ENCODE assay signal across 7 mouse cellular contexts in the genomic region with DNA sequence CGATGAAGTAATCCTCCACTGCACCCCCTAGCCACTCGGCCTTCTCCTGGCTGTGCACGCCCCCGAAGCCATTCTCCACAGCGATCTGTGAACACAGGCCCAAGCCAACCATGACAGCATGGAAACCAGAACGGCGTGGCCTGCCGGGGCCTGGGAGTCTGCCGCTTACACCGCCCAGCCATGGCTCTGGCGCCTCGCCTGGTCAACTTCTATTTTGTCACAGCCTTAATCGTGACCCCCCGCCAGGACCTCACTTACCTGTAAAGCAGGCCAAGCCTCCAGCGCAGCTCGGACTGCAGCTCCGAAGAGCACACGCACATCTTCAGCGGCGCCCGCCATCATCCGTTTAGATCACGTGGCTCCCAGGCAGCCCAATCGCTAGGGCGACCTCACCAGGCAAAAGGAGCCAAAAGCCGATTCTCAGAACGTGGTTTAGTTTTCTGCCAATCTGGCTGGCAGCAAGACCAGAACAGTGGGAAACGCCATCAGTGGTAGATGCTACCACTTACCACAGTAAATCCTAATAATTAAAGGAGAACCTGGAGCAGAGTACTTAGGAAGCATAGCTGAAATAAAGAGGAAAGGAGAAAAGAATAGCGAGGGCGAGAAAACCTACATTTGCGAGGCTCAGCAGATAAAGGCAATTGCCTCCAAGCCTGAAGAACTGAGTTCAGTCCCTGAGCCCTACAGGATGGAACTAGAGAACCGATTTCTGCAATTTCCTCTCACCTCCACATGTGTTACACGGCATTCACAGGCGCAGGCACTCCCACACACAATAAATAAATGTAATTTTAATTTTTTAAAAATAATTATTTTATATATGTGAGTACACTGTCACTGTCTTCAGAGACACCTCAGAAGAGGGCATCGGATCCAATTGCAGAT. TPM values are rescaled to one million over a fixed set of nuclear protein-coding genes. Genes with fewer than 3 reads are reported as not detected.
DNase-seq lines count a peak whose midpoint lies in the region; ATAC-seq lines count a peak whose summit lies in the region.

A gene (minus strand): TSS at position 373 of the 888 bp plus-strand sequence.

- intact Hi-C loops in gastrocnemius, postnatal 14 days (cut with DNase I; ENCODE audit: low total_unique reads), result no loop called here
- intact Hi-C loops in left cerebral cortex, postnatal 10 days (cut with DNase I), result no loop called here

- peak; percentile 97 for ATAC-seq in inflammation-experienced regulatory T-cells, adult 6 months
- ATAC-seq in megakaryocyte-erythroid progenitor cell, adult 5-6 weeks (replicated peaks; ENCODE audit: low FRiP score, low TSS enrichment, poor library complexity, severe bottlenecking), result peak; percentile 98

- DNase-seq in adrenal gland, adult 18-20 months (ENCODE audit: low spot score in 2 of 2), result peak; percentile 51
- DNase-seq in embryo, embryonic 10.5 days (ENCODE audit: low spot score), result peak; percentile 84
- peak; percentile 72 for DNase-seq in gastrocnemius, postnatal 14 days
- peak; percentile 75 to 77 for DNase-seq in left cerebral cortex, postnatal 10 days (ENCODE audit: extremely low spot score in 1 of 2, low spot score in 2 of 2)
- DNase-seq in right cerebral cortex, postnatal 36 days (ENCODE audit: low spot score in 2 of 2), result peak; percentile 66 to 71

RNA-seq across cellular contexts. Expression of the gene that starts here (rescaled TPM):
- total RNA-seq in adrenal gland, adult 18-20 months (2021), result 10 to 100 TPM; 42.9 to 49.3 TPM
- total RNA-seq in gastrocnemius, postnatal 14 days (2021), result 1 to 10 TPM; 8.7 to 9.7 TPM
- polyA plus RNA-seq in inflammation-experienced regulatory T-cells, adult 6 months (2017; shearing (Covaris generic)), result 10 to 100 TPM; 14.9 to 22.5 (median 17.1) TPM
- total RNA-seq in left cerebral cortex, postnatal 10 days (2021), result 10 to 100 TPM; 51.7 to 61.3 TPM
- total RNA-seq in megakaryocyte-erythroid progenitor cell, adult 5-6 weeks (2014; fragmentation: Nextera tagmentation), result 22.3 and 55.6 TPM in 2 replicates
- total RNA-seq in megakaryocyte-erythroid progenitor cell, adult 5-6 weeks (2017), result 41.6 and 61.8 TPM in 2 replicates

Comparison
In these comparisons a context has a peak if more than half of its experiments do, and no peak if none do; other contexts are left out.
1. Peak in every context shown above with its lines: DNase-seq and ATAC-seq.